Comparison of ENCODE assay signal across 8 mouse cellular contexts in the genomic region with DNA sequence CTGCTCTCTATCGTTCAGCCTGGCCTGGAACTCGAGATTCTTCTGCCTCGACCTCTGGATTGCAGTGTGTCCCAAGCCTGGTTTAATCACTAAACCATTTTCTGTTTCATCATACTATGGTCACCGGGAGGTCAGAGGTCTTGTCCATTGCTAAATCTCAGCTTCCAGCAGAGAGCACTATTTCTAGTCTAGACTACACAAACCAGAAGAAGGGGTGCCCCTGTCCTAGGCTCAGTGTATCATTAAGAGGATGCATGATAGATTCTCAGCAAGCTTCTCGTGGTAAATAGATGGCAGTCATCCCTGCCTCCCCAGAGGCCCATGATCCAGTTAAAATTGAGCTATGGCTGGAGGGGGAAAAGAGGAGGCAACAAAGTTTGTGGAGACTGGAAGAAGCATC. TPM values are rescaled to one million over a fixed set of nuclear protein-coding genes. Genes with fewer than 3 reads are reported as not detected.
DNase-seq lines count a peak whose midpoint lies in the region; ATAC-seq and TF ChIP-seq lines count a peak whose summit lies in the region.

No protein-coding gene starts in this region.

- WGBS in forebrain, embryonic 15.5 days, result 82% methylated on average over 5 of the region's 5 CpGs
- WGBS in limb, embryonic 13.5 days, result 83% methylated on average over 5 of the region's 5 CpGs
- 76% methylated on average over 5 of the region's 5 CpGs for WGBS in neural tube, embryonic 15.5 days

- peak overlapping the region; percentile 91 for H3K27ac ChIP-seq in testis, adult 2 months (ENCODE audit: control insufficient read depth, insufficient read depth, low read depth, low read length)
- H3K27ac ChIP-seq in forebrain, embryonic 15.5 days (replicated peaks), result peak overlapping the region; percentile 96
- H3K27ac ChIP-seq in limb, embryonic 13.5 days, result peak overlapping the region; percentile 96; the same call in 1 of the 2 replicates
- peak overlapping the region; percentile 94 for H3K27ac ChIP-seq in neural tube, embryonic 15.5 days (replicated peaks)

- no peak for TF ChIP-seq POLR2A in testis, adult 2 months (IDR thresholded peaks at IDR 0.05; ENCODE audit: control insufficient read depth, low read depth, low read length)

- no peaks in the 10 kb centered on the region for H3K9me3 ChIP-seq in forebrain, embryonic 15.5 days
- no peaks in the 10 kb centered on the region for H3K9me3 ChIP-seq in limb, embryonic 13.5 days
- H3K9me3 ChIP-seq in neural tube, embryonic 15.5 days (replicated peaks), result no peaks in the 10 kb centered on the region

- ATAC-seq in forebrain, embryonic 15.5 days (replicated peaks), result no peak
- ATAC-seq in limb, embryonic 13.5 days (ENCODE audit: low FRiP score, low read depth), result no peak
- ATAC-seq in neural tube, embryonic 15.5 days (ENCODE audit: low FRiP score), result no peak

- intact Hi-C loops in left cerebral cortex, postnatal 25 days (cut with DNase I), result no loop called here

- peak overlapping the region; percentile 91 for H3K4me3 ChIP-seq in testis, adult 2 months (ENCODE audit: control insufficient read depth, low read depth, low read length)
- peak overlapping the region; percentile 81 for H3K4me3 ChIP-seq in forebrain, embryonic 15.5 days
- peak overlapping the region; percentile 95 for H3K4me3 ChIP-seq in limb, embryonic 13.5 days
- H3K4me3 ChIP-seq in neural tube, embryonic 15.5 days (replicated peaks), result peak overlapping the region; percentile 99

- peaks cover 1% of the 10 kb centered on the region; the same call in 1 of the 2 replicates for H3K36me3 ChIP-seq in testis, adult 2 months (ENCODE audit: control insufficient read depth, insufficient read depth, low read length)
- peaks cover 42% of the 10 kb centered on the region for H3K36me3 ChIP-seq in forebrain, embryonic 15.5 days
- H3K36me3 ChIP-seq in limb, embryonic 13.5 days, result peaks cover 39% of the 10 kb centered on the region
- peaks cover 51% of the 10 kb centered on the region for H3K36me3 ChIP-seq in neural tube, embryonic 15.5 days

- peak overlapping the region; percentile 71; the same call in 1 of the 2 replicates for H3K9ac ChIP-seq in forebrain, embryonic 15.5 days (replicated peaks)
- peak overlapping the region; percentile 88; the same call in 1 of the 2 replicates for H3K9ac ChIP-seq in limb, embryonic 13.5 days
- peak overlapping the region; percentile 89; the same call in 1 of the 2 replicates for H3K9ac ChIP-seq in neural tube, embryonic 15.5 days (replicated peaks)

- DNase-seq in testis, postnatal 14 days (ENCODE audit: low spot score), result no peak
- DNase-seq in left cerebral cortex, postnatal 25 days (ENCODE audit: low spot score in 2 of 2), result no peak
- no peak for DNase-seq in Muller cell, postnatal 12 days (ENCODE audit: inconsistent ontology term)
- DNase-seq in cerebellum, adult 8-10 months, result no peak

- H3K27me3 ChIP-seq in testis, adult 2 months (ENCODE audit: control insufficient read depth, insufficient read depth, low read length), result no peaks in the 10 kb centered on the region
- H3K27me3 ChIP-seq in forebrain, embryonic 15.5 days, result no peaks in the 10 kb centered on the region
- no peaks in the 10 kb centered on the region for H3K27me3 ChIP-seq in limb, embryonic 13.5 days
- H3K27me3 ChIP-seq in neural tube, embryonic 15.5 days (replicated peaks), result no peaks in the 10 kb centered on the region

- peaks cover 9% of the 10 kb centered on the region for H3K4me1 ChIP-seq in testis, adult 2 months (ENCODE audit: control insufficient read depth, insufficient read depth, low read length)
- peaks cover 21% of the 10 kb centered on the region for H3K4me1 ChIP-seq in forebrain, embryonic 15.5 days
- H3K4me1 ChIP-seq in limb, embryonic 13.5 days, result peaks cover 14% of the 10 kb centered on the region
- H3K4me1 ChIP-seq in neural tube, embryonic 15.5 days, result peaks cover 21% of the 10 kb centered on the region

- H3K4me2 ChIP-seq in forebrain, embryonic 15.5 days (replicated peaks), result peak overlapping the region; percentile 57
- H3K4me2 ChIP-seq in limb, embryonic 13.5 days (replicated peaks), result peak overlapping the region; percentile 78
- H3K4me2 ChIP-seq in neural tube, embryonic 15.5 days, result peak overlapping the region; percentile 71

- TF ChIP-seq CTCF in testis, adult 2 months (IDR thresholded peaks at IDR 0.05; ENCODE audit: control insufficient read depth, insufficient read depth, insufficient replicate concordance, low read depth, low read length), result no peak

RNA-seq across cellular contexts. Expression of gene Dhps, which starts 0.5 kb away (rescaled TPM):
- polyA plus RNA-seq in testis, adult 2 months (2012; rRNA removed), result 20.0 and 22.2 TPM in 2 replicates
- polyA plus RNA-seq in forebrain, embryonic 15.5 days (2015; fragmentation: Nextera tagmentation; extraction: Ambion mirVana), result 91.4 and 92.3 TPM in 2 replicates
- polyA plus RNA-seq in limb, embryonic 13.5 days (2015; fragmentation: Nextera tagmentation; extraction: Ambion mirVana), result 60.0 and 60.5 TPM in 2 replicates
- polyA plus RNA-seq in neural tube, embryonic 15.5 days (2015; fragmentation: Nextera tagmentation; extraction: Ambion mirVana), result 102 and 117 TPM in 2 replicates
- total RNA-seq in left cerebral cortex, postnatal 25 days (2021), result 10 to 100 TPM; 54.3 to 64.3 TPM

RNA-seq across cellular contexts. Expression of gene Gm5741, which starts 3.3 kb away (rescaled TPM):
- not detected in 2 replicates for polyA plus RNA-seq in testis, adult 2 months (2012; rRNA removed)
- 1.2 and 2.0 TPM in 2 replicates for polyA plus RNA-seq in forebrain, embryonic 15.5 days (2015; fragmentation: Nextera tagmentation; extraction: Ambion mirVana)
- polyA plus RNA-seq in limb, embryonic 13.5 days (2015; fragmentation: Nextera tagmentation; extraction: Ambion mirVana), result 0.75 and 0.76 TPM in 2 replicates
- 1.4 and 1.6 TPM in 2 replicates for polyA plus RNA-seq in neural tube, embryonic 15.5 days (2015; fragmentation: Nextera tagmentation; extraction: Ambion mirVana)
- 1 to 10 TPM in 1 of 2 experiments, not detected in 1; 1.4 TPM for total RNA-seq in left cerebral cortex, postnatal 25 days (2021)

RNA-seq across cellular contexts. Expression of gene Wdr83os, which starts 9.5 kb away (rescaled TPM):
- polyA plus RNA-seq in testis, adult 2 months (2012; rRNA removed), result 32.1 and 32.6 TPM in 2 replicates
- polyA plus RNA-seq in forebrain, embryonic 15.5 days (2015; fragmentation: Nextera tagmentation; extraction: Ambion mirVana), result 120 and 132 TPM in 2 replicates
- polyA plus RNA-seq in limb, embryonic 13.5 days (2015; fragmentation: Nextera tagmentation; extraction: Ambion mirVana), result 111 and 127 TPM in 2 replicates
- 111 and 121 TPM in 2 replicates for polyA plus RNA-seq in neural tube, embryonic 15.5 days (2015; fragmentation: Nextera tagmentation; extraction: Ambion mirVana)
- 10 to 100 TPM; 49.8 to 54.5 TPM for total RNA-seq in left cerebral cortex, postnatal 25 days (2021)

RNA-seq across cellular contexts. Expression of gene Wdr83, which starts 10.1 kb away (rescaled TPM):
- 21.1 and 21.4 TPM in 2 replicates for polyA plus RNA-seq in testis, adult 2 months (2012; rRNA removed)
- 62.1 and 62.3 TPM in 2 replicates for polyA plus RNA-seq in forebrain, embryonic 15.5 days (2015; fragmentation: Nextera tagmentation; extraction: Ambion mirVana)
- polyA plus RNA-seq in limb, embryonic 13.5 days (2015; fragmentation: Nextera tagmentation; extraction: Ambion mirVana), result 43.0 and 45.1 TPM in 2 replicates
- polyA plus RNA-seq in neural tube, embryonic 15.5 days (2015; fragmentation: Nextera tagmentation; extraction: Ambion mirVana), result 50.3 and 50.5 TPM in 2 replicates
- total RNA-seq in left cerebral cortex, postnatal 25 days (2021), result 10 to 100 TPM; 24.2 to 26.3 TPM

RNA-seq across cellular contexts. Expression of gene Fbxw9, which starts 11.2 kb away (rescaled TPM):
- 83.8 and 91.5 TPM in 2 replicates for polyA plus RNA-seq in testis, adult 2 months (2012; rRNA removed)
- polyA plus RNA-seq in forebrain, embryonic 15.5 days (2015; fragmentation: Nextera tagmentation; extraction: Ambion mirVana), result 63.0 and 67.1 TPM in 2 replicates
- polyA plus RNA-seq in limb, embryonic 13.5 days (2015; fragmentation: Nextera tagmentation; extraction: Ambion mirVana), result 31.6 and 32.2 TPM in 2 replicates
- 60.6 and 68.3 TPM in 2 replicates for polyA plus RNA-seq in neural tube, embryonic 15.5 days (2015; fragmentation: Nextera tagmentation; extraction: Ambion mirVana)
- 10 to 100 TPM; 23.9 to 24.0 TPM for total RNA-seq in left cerebral cortex, postnatal 25 days (2021)
